Mouse (Mus musculus): ENCODE measurements around the gene Lpxn. TPM values are rescaled to one million over a fixed set of nuclear protein-coding genes. Genes with fewer than 3 reads are reported as not detected.

The Lpxn gene
- polyA plus RNA-seq, 1 experiment from 2014 or later, result 1.2 TPM

- Histone ChIP-seq H3K27ac (replicated peaks) (no peak overlapping the region), H3K36me3 (no peaks in the 10 kb centered on the region), H3K9ac (no peak overlapping the region), H3K4me2 (no peak overlapping the region), H3K4me3 (no peak overlapping the region), H3K27me3 (replicated peaks) (no peaks in the 10 kb centered on the region), H3K9me3 (no peaks in the 10 kb centered on the region), H3K4me1 (no peaks in the 10 kb centered on the region)
- WGBS, result 66% methylated on average over 2 of the region's 2 CpGs
- no peak for ATAC-seq (ENCODE audit: extremely low read depth, insufficient number of reproducible peaks, low FRiP score, low TSS enrichment)
Measured at GRCm38 (mm10) chr19:12806214-12806613, 10.2 kb downstream of the Lpxn start.

GRCm38 (mm10) chr19:12812644-12813364 lies 16.8 kb downstream of the Lpxn start:
- Histone ChIP-seq H3K4me2 (no peak overlapping the region), H3K9me3 (no peaks in the 10 kb centered on the region), H3K9ac (no peak overlapping the region), H3K27ac (replicated peaks) (no peak overlapping the region), H3K4me3 (no peak overlapping the region), H3K27me3 (replicated peaks) (no peaks in the 10 kb centered on the region), H3K4me1 (no peaks in the 10 kb centered on the region), H3K36me3 (no peaks in the 10 kb centered on the region)
- WGBS, result 53% methylated on average over 1 of the region's 1 CpGs
- no peak for ATAC-seq (ENCODE audit: extremely low read depth, insufficient number of reproducible peaks, low FRiP score, low TSS enrichment)

GRCm38 (mm10) chr19:12813883-12814282 lies 17.9 kb downstream of the Lpxn start:
- Histone ChIP-seq H3K4me3 (no peak overlapping the region), H3K36me3 (no peaks in the 10 kb centered on the region), H3K9me3 (no peaks in the 10 kb centered on the region), H3K9ac (no peak overlapping the region), H3K27ac (replicated peaks) (no peak overlapping the region), H3K27me3 (replicated peaks) (no peaks in the 10 kb centered on the region), H3K4me1 (no peaks in the 10 kb centered on the region), H3K4me2 (no peak overlapping the region)
- WGBS, result 64% methylated on average over 1 of the region's 1 CpGs
- no peak for ATAC-seq (ENCODE audit: extremely low read depth, insufficient number of reproducible peaks, low FRiP score, low TSS enrichment)

GRCm38 (mm10) chr19:12818507-12818906 lies 22.5 kb downstream of the Lpxn start:
- H3K27me3 ChIP-seq (replicated peaks), result no peaks in the 10 kb centered on the region
- no peaks in the 10 kb centered on the region for H3K9me3 ChIP-seq
- no peak overlapping the region for H3K9ac ChIP-seq
- H3K4me2 ChIP-seq, result no peak overlapping the region
- 79% methylated on average over 1 of the region's 1 CpGs for WGBS
- H3K4me1 ChIP-seq, result no peaks in the 10 kb centered on the region
- no peak for ATAC-seq (ENCODE audit: extremely low read depth, insufficient number of reproducible peaks, low FRiP score, low TSS enrichment)
- H3K4me3 ChIP-seq, result no peak overlapping the region
- no peaks in the 10 kb centered on the region for H3K36me3 ChIP-seq
- H3K27ac ChIP-seq (replicated peaks), result no peak overlapping the region

- no peaks in the 10 kb centered on the region for H3K4me1 ChIP-seq
- H3K4me2 ChIP-seq, result no peak overlapping the region
- no peak overlapping the region for H3K4me3 ChIP-seq
- no peak overlapping the region for H3K27ac ChIP-seq (replicated peaks)
- ATAC-seq (ENCODE audit: extremely low read depth, insufficient number of reproducible peaks, low FRiP score, low TSS enrichment), result no peak
- 25% methylated on average over 4 of the region's 4 CpGs for WGBS
- H3K36me3 ChIP-seq, result no peaks in the 10 kb centered on the region
- no peaks in the 10 kb centered on the region for H3K27me3 ChIP-seq (replicated peaks)
- H3K9me3 ChIP-seq, result no peaks in the 10 kb centered on the region
- H3K9ac ChIP-seq, result no peak overlapping the region
Measured at GRCm38 (mm10) chr19:12820383-12820782, 24.4 kb downstream of the Lpxn start.

- Histone ChIP-seq H3K27me3 (replicated peaks) (no peaks in the 10 kb centered on the region), H3K4me3 (no peak overlapping the region), H3K27ac (replicated peaks) (no peak overlapping the region), H3K4me1 (no peaks in the 10 kb centered on the region), H3K36me3 (no peaks in the 10 kb centered on the region), H3K9me3 (no peaks in the 10 kb centered on the region), H3K4me2 (no peak overlapping the region), H3K9ac (no peak overlapping the region)
- 63% methylated on average over 4 of the region's 4 CpGs for WGBS
- no peak for ATAC-seq (ENCODE audit: extremely low read depth, insufficient number of reproducible peaks, low FRiP score, low TSS enrichment)
Measured at GRCm38 (mm10) chr19:12824549-12824948, 28.6 kb downstream of the Lpxn start.

- no peak overlapping the region for H3K27ac ChIP-seq (replicated peaks)
- no peak overlapping the region for H3K4me2 ChIP-seq
- no peaks in the 10 kb centered on the region for H3K4me1 ChIP-seq
- H3K9ac ChIP-seq, result no peak overlapping the region
- H3K4me3 ChIP-seq, result no peak overlapping the region
- WGBS, result 65% methylated on average over 2 of the region's 2 CpGs
- no peaks in the 10 kb centered on the region for H3K9me3 ChIP-seq
- no peaks in the 10 kb centered on the region for H3K27me3 ChIP-seq (replicated peaks)
- no peak for ATAC-seq (ENCODE audit: extremely low read depth, insufficient number of reproducible peaks, low FRiP score, low TSS enrichment)
- no peaks in the 10 kb centered on the region for H3K36me3 ChIP-seq
Measured at GRCm38 (mm10) chr19:12830823-12831430, 34.9 kb downstream of the Lpxn start.

GRCm38 (mm10) chr19:12831559-12831958 lies 35.6 kb downstream of the Lpxn start:
- Histone ChIP-seq H3K9me3 (no peaks in the 10 kb centered on the region), H3K27ac (replicated peaks) (no peak overlapping the region), H3K4me3 (no peak overlapping the region), H3K27me3 (replicated peaks) (no peaks in the 10 kb centered on the region), H3K36me3 (no peaks in the 10 kb centered on the region), H3K4me1 (no peaks in the 10 kb centered on the region), H3K9ac (no peak overlapping the region), H3K4me2 (no peak overlapping the region)
- ATAC-seq (ENCODE audit: extremely low read depth, insufficient number of reproducible peaks, low FRiP score, low TSS enrichment), result no peak
- 57% methylated on average over 1 of the region's 1 CpGs for WGBS

- Histone ChIP-seq H3K9me3 (no peaks in the 10 kb centered on the region), H3K36me3 (no peaks in the 10 kb centered on the region), H3K27me3 (replicated peaks) (no peaks in the 10 kb centered on the region), H3K4me1 (no peaks in the 10 kb centered on the region), H3K27ac (replicated peaks) (no peak overlapping the region), H3K4me2 (no peak overlapping the region), H3K9ac (no peak overlapping the region), H3K4me3 (no peak overlapping the region)
- ATAC-seq (ENCODE audit: extremely low read depth, insufficient number of reproducible peaks, low FRiP score, low TSS enrichment), result no peak
- 63% methylated on average over 3 of the region's 3 CpGs for WGBS
Measured at GRCm38 (mm10) chr19:12833625-12834024, 37.6 kb downstream of the Lpxn start.

GRCm38 (mm10) chr19:12838507-12838906 lies 42.5 kb downstream of the Lpxn start:
- Histone ChIP-seq H3K4me2 (no peak overlapping the region), H3K4me3 (no peak overlapping the region), H3K27ac (replicated peaks) (no peak overlapping the region), H3K4me1 (no peaks in the 10 kb centered on the region), H3K9me3 (no peaks in the 10 kb centered on the region), H3K36me3 (no peaks in the 10 kb centered on the region), H3K27me3 (replicated peaks) (no peaks in the 10 kb centered on the region), H3K9ac (no peak overlapping the region)
- no peak for ATAC-seq (ENCODE audit: extremely low read depth, insufficient number of reproducible peaks, low FRiP score, low TSS enrichment)
- 76% methylated on average over 1 of the region's 1 CpGs for WGBS

- Histone ChIP-seq H3K27me3 (replicated peaks) (no peaks in the 10 kb centered on the region), H3K36me3 (no peaks in the 10 kb centered on the region)
Measured at GRCm38 (mm10) chr19:12846382-12846781, 50.4 kb downstream of the Lpxn start, which contains the start of gene Gm5244. Gm5244 (plus strand) TSS chr19:12846682.

GRCm38 (mm10) chr19:12856983-12857382 lies 61.0 kb downstream of the Lpxn start, which contains the start of gene Olfr1444:
Olfr1444 (plus strand) TSS chr19:12857283.
- Histone ChIP-seq H3K9me3 (no peaks in the 10 kb centered on the region), H3K4me2 (no peak within 1 kb of the TSS), H3K4me1 (no peaks in the 10 kb centered on the region), H3K27ac (replicated peaks) (no peak within 1 kb of the TSS), H3K36me3 (no peaks in the 10 kb centered on the region), H3K4me3 (no peak within 1 kb of the TSS), H3K9ac (no peak within 1 kb of the TSS), H3K27me3 (replicated peaks) (no peaks in the 10 kb centered on the region)
- no peak for ATAC-seq (ENCODE audit: extremely low read depth, insufficient number of reproducible peaks, low FRiP score, low TSS enrichment)
- WGBS, result 52% methylated on average over 1 of the region's 1 CpGs

More at GRCm38 (mm10) chr19:12846382-12846781, 50.4 kb downstream of the Lpxn start, which contains the start of gene Gm5244:
- ATAC-seq (ENCODE audit: extremely low read depth, insufficient number of reproducible peaks, low FRiP score, low TSS enrichment), result no peak
- Histone ChIP-seq H3K4me3 (no peak within 1 kb of the TSS), H3K9me3 (no peaks in the 10 kb centered on the region), H3K4me1 (no peaks in the 10 kb centered on the region), H3K27ac (replicated peaks) (no peak within 1 kb of the TSS), H3K9ac (no peak within 1 kb of the TSS), H3K4me2 (no peak within 1 kb of the TSS)

All from heart, embryonic 13.5 days (tissue).